Mouse (Mus musculus) limb, embryonic 15.5 days (tissue): Measurements from ENCODE around the gene Zdhhc14. TPM values are rescaled to one million over a fixed set of nuclear protein-coding genes. Genes with fewer than 3 reads are reported as not detected.

Experiments
- ATAC-seq: fragments of 200-750 bp; cut with Nextera tagmentation; 2 replicates; pipeline ENCODE4 v1.8.0; 2017; ENCODE audit warnings: low read depth, moderate TSS enrichment; ENCODE audit not compliant: insufficient number of reproducible peaks, low FRiP score, low TSS enrichment
- H3K27ac ChIP-seq: fragments of 300-500 bp; sonication (generic); 2 replicates; pipeline ENCODE4 v1.5.1; 2015; ENCODE audit warnings: moderate library complexity, mild to moderate bottlenecking, inconsistent platforms
- H3K27me3 ChIP-seq: fragments of 300-500 bp; sonication (generic); 2 replicates; pipeline ENCODE4 v1.6.1; 2015; ENCODE audit warnings: inconsistent platforms
- H3K36me3 ChIP-seq: fragments of 300-500 bp; sonication (generic); 2 replicates; pipeline ENCODE4 v1.6.1; 2015; ENCODE audit warnings: inconsistent platforms
- H3K4me1 ChIP-seq: fragments of 300-500 bp; sonication (generic); 2 replicates; pipeline ENCODE4 v1.6.1; 2015; ENCODE audit warnings: inconsistent platforms
- H3K4me2 ChIP-seq: fragments of 300-500 bp; sonication (generic); 2 replicates; pipeline ENCODE4 v1.6.1; 2015; ENCODE audit warnings: mild to moderate bottlenecking, inconsistent platforms
- H3K4me3 ChIP-seq: fragments of 300-500 bp; sonication (generic); 2 replicates; pipeline ENCODE4 v1.5.1; 2015; ENCODE audit warnings: mild to moderate bottlenecking, inconsistent platforms
- H3K9ac ChIP-seq: fragments of 300-500 bp; sonication (generic); 2 replicates; pipeline ENCODE4 v1.6.1; 2015; ENCODE audit warnings: inconsistent platforms
- H3K9me3 ChIP-seq: fragments of 300-500 bp; sonication (generic); 2 replicates; pipeline ENCODE4 v1.6.1; 2016; ENCODE audit warnings: inconsistent platforms
- WGBS: fragments of 180-500 bp; shearing (Covaris S2); methylation state at CpG from one replicate; pipeline ENCODE4 v1.1.7; 2015; 5-methylcytosine and 5-hydroxymethylcytosine counted together
- polyA plus RNA-seq: library from polyadenylated mRNA; unstranded; fragments of >200 nt; fragmentation: Nextera tagmentation; extraction: Ambion mirVana; gene quantifications from 2 replicates; pipeline ENCODE4 v1.2.1, GENCODE M21; 2015

Zdhhc14 gene
- polyA plus RNA-seq, result 4.4 and 5.1 TPM in 2 replicates

GRCm38 (mm10) chr17:5491801-5492745 lies at the start of gene Zdhhc14:
Gene Zdhhc14 (plus strand): TSS chr17:5492557.
- ATAC-seq, result peak; percentile 90
- H3K4me2 ChIP-seq, result peak within 1 kb of the TSS; percentile 95
- under 1% methylated on average over 55 of the region's 70 CpGs for WGBS
- H3K27me3 ChIP-seq, result peaks cover 17% of the 10 kb centered on the region; the same call in 1 of the 2 replicates
- peaks cover 18% of the 10 kb centered on the region for H3K4me1 ChIP-seq
- no peaks in the 10 kb centered on the region for H3K9me3 ChIP-seq
- H3K4me3 ChIP-seq, result peak within 1 kb of the TSS; percentile 65
- H3K36me3 ChIP-seq, result no peaks in the 10 kb centered on the region
- peak within 1 kb of the TSS; percentile 63 for H3K9ac ChIP-seq
- peak within 1 kb of the TSS; percentile 91 for H3K27ac ChIP-seq

GRCm38 (mm10) chr17:5443260-5443659 lies 49.1 kb upstream of the Zdhhc14 start:
- Histone ChIP-seq H3K4me2 (no peak overlapping the region), H3K27ac (no peak overlapping the region), H3K36me3 (no peaks in the 10 kb centered on the region), H3K9ac (no peak overlapping the region), H3K27me3 (no peaks in the 10 kb centered on the region), H3K9me3 (no peaks in the 10 kb centered on the region), H3K4me1 (peaks cover 10% of the 10 kb centered on the region), H3K4me3 (no peak overlapping the region)
- whole genome bisulfite sequencing, result 35% methylated on average over 3 of the region's 3 CpGs
- no peak for ATAC-seq

GRCm38 (mm10) chr17:5443751-5444150 lies 48.6 kb upstream of the Zdhhc14 start:
- Histone ChIP-seq H3K27ac (no peak overlapping the region), H3K4me3 (no peak overlapping the region), H3K9me3 (no peaks in the 10 kb centered on the region), H3K4me1 (peaks cover 10% of the 10 kb centered on the region), H3K36me3 (no peaks in the 10 kb centered on the region), H3K27me3 (no peaks in the 10 kb centered on the region), H3K4me2 (no peak overlapping the region), H3K9ac (no peak overlapping the region)
- 46% methylated on average over 5 of the region's 5 CpGs for WGBS
- no peak for ATAC-seq

GRCm38 (mm10) chr17:5453657-5454056 lies 38.7 kb upstream of the Zdhhc14 start:
- Histone ChIP-seq H3K27me3 (0 out of 2 replicates have a peak, but pooled peaks cover 4% of the 10 kb centered on the region), H3K9ac (no peak overlapping the region), H3K36me3 (no peaks in the 10 kb centered on the region), H3K4me1 (no peaks in the 10 kb centered on the region), H3K4me2 (no peak overlapping the region), H3K27ac (no peak overlapping the region), H3K9me3 (no peaks in the 10 kb centered on the region), H3K4me3 (no peak overlapping the region)
- ATAC-seq, result no peak
- WGBS, result 79% methylated on average over 4 of the region's 4 CpGs

GRCm38 (mm10) chr17:5463912-5464311 lies 28.4 kb upstream of the Zdhhc14 start:
- Histone ChIP-seq H3K36me3 (no peaks in the 10 kb centered on the region), H3K27ac (no peak overlapping the region), H3K27me3 (no peaks in the 10 kb centered on the region), H3K9me3 (no peaks in the 10 kb centered on the region), H3K4me2 (no peak overlapping the region), H3K9ac (no peak overlapping the region), H3K4me1 (no peaks in the 10 kb centered on the region), H3K4me3 (no peak overlapping the region)
- ATAC-seq, result no peak
- WGBS, result 78% methylated on average over 2 of the region's 2 CpGs

- Histone ChIP-seq H3K4me1 (no peaks in the 10 kb centered on the region), H3K27ac (no peak overlapping the region), H3K9me3 (no peaks in the 10 kb centered on the region), H3K27me3 (no peaks in the 10 kb centered on the region), H3K36me3 (no peaks in the 10 kb centered on the region), H3K9ac (no peak overlapping the region), H3K4me3 (no peak overlapping the region), H3K4me2 (no peak overlapping the region)
- 82% methylated on average over 8 of the region's 8 CpGs for WGBS
- ATAC-seq, result no peak
Measured at GRCm38 (mm10) chr17:5466736-5467135, 25.6 kb upstream of the Zdhhc14 start.

GRCm38 (mm10) chr17:5467177-5467576 lies 25.2 kb upstream of the Zdhhc14 start:
- Histone ChIP-seq H3K9ac (no peak overlapping the region), H3K27ac (no peak overlapping the region), H3K27me3 (no peaks in the 10 kb centered on the region), H3K36me3 (no peaks in the 10 kb centered on the region), H3K4me2 (no peak overlapping the region), H3K4me1 (no peaks in the 10 kb centered on the region), H3K4me3 (no peak overlapping the region), H3K9me3 (no peaks in the 10 kb centered on the region)
- no peak for ATAC-seq
- 45% methylated on average over 4 of the region's 4 CpGs for WGBS

- Histone ChIP-seq H3K36me3 (no peaks in the 10 kb centered on the region), H3K27ac (no peak overlapping the region), H3K4me1 (no peaks in the 10 kb centered on the region), H3K4me3 (no peak overlapping the region), H3K27me3 (no peaks in the 10 kb centered on the region), H3K4me2 (no peak overlapping the region), H3K9me3 (no peaks in the 10 kb centered on the region), H3K9ac (no peak overlapping the region)
- 39% methylated on average over 3 of the region's 3 CpGs for WGBS
- ATAC-seq, result no peak
Measured at GRCm38 (mm10) chr17:5472268-5472667, 20.1 kb upstream of the Zdhhc14 start.

- Histone ChIP-seq H3K4me1 (no peaks in the 10 kb centered on the region), H3K36me3 (no peaks in the 10 kb centered on the region), H3K27me3 (no peaks in the 10 kb centered on the region), H3K27ac (no peak overlapping the region), H3K9ac (no peak overlapping the region), H3K4me2 (no peak overlapping the region), H3K9me3 (no peaks in the 10 kb centered on the region), H3K4me3 (no peak overlapping the region)
- 60% methylated on average over 14 of the region's 14 CpGs for WGBS
- ATAC-seq, result no peak
Measured at GRCm38 (mm10) chr17:5475960-5476725, 16.2 kb upstream of the Zdhhc14 start.

GRCm38 (mm10) chr17:5483456-5483855 lies 8.9 kb upstream of the Zdhhc14 start:
- no peaks in the 10 kb centered on the region for H3K4me1 ChIP-seq
- 58% methylated on average over 4 of the region's 4 CpGs for WGBS
- H3K9ac ChIP-seq, result no peak overlapping the region
- H3K27ac ChIP-seq, result no peak overlapping the region
- no peak overlapping the region for H3K4me3 ChIP-seq
- H3K36me3 ChIP-seq, result no peaks in the 10 kb centered on the region
- H3K27me3 ChIP-seq, result no peaks in the 10 kb centered on the region
- no peak for ATAC-seq
- H3K9me3 ChIP-seq, result no peaks in the 10 kb centered on the region
- no peak overlapping the region for H3K4me2 ChIP-seq

GRCm38 (mm10) chr17:5484663-5485062 lies 7.7 kb upstream of the Zdhhc14 start:
- H3K9me3 ChIP-seq, result no peaks in the 10 kb centered on the region
- H3K27me3 ChIP-seq, result no peaks in the 10 kb centered on the region
- H3K36me3 ChIP-seq, result no peaks in the 10 kb centered on the region
- 97% methylated on average over 1 of the region's 1 CpGs for WGBS
- H3K4me1 ChIP-seq, result no peaks in the 10 kb centered on the region
- no peak overlapping the region for H3K4me3 ChIP-seq
- H3K9ac ChIP-seq, result no peak overlapping the region
- ATAC-seq, result no peak
- H3K27ac ChIP-seq, result no peak overlapping the region
- H3K4me2 ChIP-seq, result no peak overlapping the region

- Histone ChIP-seq H3K36me3 (no peaks in the 10 kb centered on the region), H3K27ac (no peak overlapping the region), H3K4me3 (no peak overlapping the region), H3K9me3 (no peaks in the 10 kb centered on the region), H3K9ac (no peak overlapping the region), H3K4me2 (no peak overlapping the region), H3K4me1 (peaks cover 6% of the 10 kb centered on the region), H3K27me3 (no peaks in the 10 kb centered on the region)
- ATAC-seq, result no peak
- WGBS, result 53% methylated on average over 9 of the region's 9 CpGs
Measured at GRCm38 (mm10) chr17:5488156-5488555, 4.2 kb upstream of the Zdhhc14 start.
